Mouse (Mus musculus) G1E (cell line): ENCODE results near the gene Evi2a.

ENCODE experiments used
- CTCF ChIP-seq: IDR thresholded peaks from 2 replicates; pipeline ENCODE4 v1.5.1; 2012; ENCODE audit warnings: low read depth, low read length, inconsistent platforms, mixed read lengths
- GATA1 ChIP-seq: IDR thresholded peaks from 2 replicates; pipeline ENCODE4 v1.6.1; 2012; ENCODE audit warnings: borderline replicate concordance, low read length, inconsistent platforms, mixed read lengths
- POLR2AphosphoS5 ChIP-seq: IDR thresholded peaks from 2 replicates; pipeline ENCODE4 v1.6.1; 2012; ENCODE audit warnings: low read depth, low read length, inconsistent platforms; ENCODE audit not compliant: insufficient replicate concordance
- TAL1 ChIP-seq: conservative IDR thresholded peaks from 2 replicates; pipeline ENCODE4 v1.6.1; 2012; ENCODE audit warnings: low read depth, low read length, inconsistent platforms, mixed read lengths

GRCm38 (mm10) chr11:79533311-79533710 is 2.9 kb upstream of the Evi2a start:
- TF ChIP-seq CTCF (no peak), POLR2AphosphoS5 (no peak), GATA1 (no peak), TAL1 (no peak)
